Mouse (Mus musculus) kidney, adult 2 months (tissue): ENCODE measurements around the gene Fxyd2. TPM values are rescaled to one million over a fixed set of nuclear protein-coding genes. Genes with fewer than 3 reads are reported as not detected.

Source experiments
- DNase-seq: peaks from one replicate; pipeline ENCODE4 v3.0.0; 2021
- H3K27ac ChIP-seq: fragments of 200-500 bp; 2 replicates; pipeline ENCODE4 v1.5.1; 2012; ENCODE audit warnings: low read depth, low read length, control low read depth, inconsistent platforms; ENCODE audit not compliant: insufficient read depth
- H3K27me3 ChIP-seq: fragments of 200-500 bp; replicated peaks from 2 replicates; pipeline ENCODE4 v1.6.1; 2012; ENCODE audit warnings: mild to moderate bottlenecking, moderate library complexity, low read length, inconsistent platforms; ENCODE audit not compliant: control insufficient read depth, insufficient read depth
- H3K36me3 ChIP-seq: fragments of 200-500 bp; 2 replicates; pipeline ENCODE4 v1.6.1; 2012; ENCODE audit warnings: mild to moderate bottlenecking, moderate library complexity, low read length, inconsistent platforms; ENCODE audit not compliant: control insufficient read depth, insufficient read depth
- H3K4me1 ChIP-seq: fragments of 200-500 bp; 2 replicates; pipeline ENCODE4 v1.6.1; 2011; ENCODE audit warnings: low read length; ENCODE audit not compliant: control insufficient read depth, insufficient read depth
- H3K4me3 ChIP-seq: fragments of 200-500 bp; 2 replicates; pipeline ENCODE4 v1.5.1; 2011; ENCODE audit warnings: mild to moderate bottlenecking, low read depth, low read length, control low read depth; ENCODE audit not compliant: insufficient read depth
- CTCF ChIP-seq: fragments of 200-500 bp; conservative IDR thresholded peaks from 2 replicates; pipeline ENCODE4 v1.5.1; 2011; ENCODE audit warnings: low read depth, mild to moderate bottlenecking, control low read depth, low read length, moderate library complexity, mixed read lengths; ENCODE audit not compliant: insufficient read depth, insufficient read length
- POLR2A ChIP-seq: fragments of 200-500 bp; IDR thresholded peaks from one replicate; pipeline ENCODE4 v1.6.1; 2011; ENCODE audit warnings: low read depth, low read length, control low read depth
- WGBS: fragments of 180-500 bp; shearing (Covaris S2); methylation state at CpG from one replicate; pipeline ENCODE4 v1.1.7; 2018; 5-methylcytosine and 5-hydroxymethylcytosine counted together
- polyA plus RNA-seq: library from polyadenylated mRNA; depleted of rRNA; stranded (reverse); fragments of >200 nt; gene quantifications from 2 replicates; pipeline ENCODE4 v1.2.3, GENCODE M21; 2012

Gene Fxyd2
- polyA plus RNA-seq, 1 experiment: 8,923 TPM

GRCm38 (mm10) chr9:45412700-45413477 lies 13.4 kb downstream of the Fxyd2 start:
- no peak for DNase-seq
- Histone ChIP-seq H3K4me3 (no peak overlapping the region), H3K27ac (peak overlapping the region; percentile 91), H3K27me3 (no peaks in the 10 kb centered on the region), H3K36me3 (peaks cover 7% of the 10 kb centered on the region; the same call in 1 of the 2 replicates), H3K4me1 (peaks cover 28% of the 10 kb centered on the region; the same call in 1 of the 2 replicates)
- WGBS: 50% methylated on average over 4 of the region's 4 CpGs
- TF ChIP-seq POLR2A: peak; percentile 28
- TF ChIP-seq CTCF: no peak

- 36% methylated on average over 5 of the region's 5 CpGs for WGBS
- Histone ChIP-seq H3K27ac (peak overlapping the region; percentile 91), H3K36me3 (peaks cover 7% of the 10 kb centered on the region; the same call in 1 of the 2 replicates), H3K4me3 (no peak overlapping the region), H3K27me3 (no peaks in the 10 kb centered on the region), H3K4me1 (peaks cover 28% of the 10 kb centered on the region; the same call in 1 of the 2 replicates)
- peak; percentile 87 for DNase-seq
- TF ChIP-seq CTCF (peak; percentile 62; the same call in 1 of the 2 replicates), POLR2A (peak; percentile 19)
Measured at GRCm38 (mm10) chr9:45413478-45414140, 14.1 kb downstream of the Fxyd2 start.

DNA sequence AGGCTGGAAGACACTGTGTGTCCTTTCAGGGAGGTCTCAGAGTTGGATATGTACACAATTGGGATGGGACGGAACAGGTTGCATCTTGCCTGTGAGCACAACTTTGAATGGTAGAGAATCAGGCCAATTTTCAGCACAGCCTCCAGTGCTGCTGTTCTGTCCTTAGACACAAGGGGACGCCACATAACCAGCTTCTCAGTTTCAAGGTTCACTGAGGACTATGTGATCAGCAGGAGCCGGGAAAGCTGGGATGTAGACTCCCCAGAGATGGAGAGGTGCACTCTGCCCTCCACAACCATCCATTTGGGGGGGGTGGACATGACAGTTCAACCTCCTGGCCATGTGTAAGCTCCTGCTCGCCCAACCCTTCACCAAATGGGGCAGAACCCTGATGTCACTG lies 16.4 kb downstream of the Fxyd2 start:
- peak; percentile 54; the same call in 1 of the 2 replicates for TF ChIP-seq CTCF
- no peak for TF ChIP-seq POLR2A
- H3K4me1 ChIP-seq: peaks cover 27% of the 10 kb centered on the region; the same call in 1 of the 2 replicates
- no peak overlapping the region for H3K27ac ChIP-seq
- H3K36me3 ChIP-seq: peaks cover under 1% of the 10 kb centered on the region; the same call in 1 of the 2 replicates
- no peak for DNase-seq
- WGBS: 47% methylated on average over 4 of the region's 4 CpGs
- H3K27me3 ChIP-seq: no peaks in the 10 kb centered on the region
- H3K4me3 ChIP-seq: no peak overlapping the region

DNA sequence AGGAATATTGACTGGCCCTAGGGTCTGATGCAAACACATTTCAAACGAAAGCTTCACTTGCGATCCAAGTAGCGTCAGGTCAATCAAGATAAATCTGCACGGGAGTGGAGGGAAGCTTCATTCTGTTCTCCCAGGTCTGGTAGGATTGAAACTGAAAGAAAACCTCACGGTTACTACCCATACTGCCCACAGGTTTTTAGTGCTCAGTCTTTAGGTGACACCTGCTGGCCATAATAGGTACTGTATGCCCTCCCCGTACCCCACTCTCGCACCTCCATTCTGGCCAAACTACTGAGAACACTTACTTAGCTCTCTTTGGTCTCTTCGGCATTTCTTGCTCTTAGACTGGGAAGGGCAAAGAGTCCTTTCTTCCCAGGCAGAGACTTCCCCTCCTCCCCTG lies 17.8 kb downstream of the Fxyd2 start:
- DNase-seq: peak; percentile 72
- TF ChIP-seq POLR2A: no peak
- TF ChIP-seq CTCF: peak; percentile 82
- Histone ChIP-seq H3K27me3 (no peaks in the 10 kb centered on the region), H3K27ac (no peak overlapping the region), H3K4me1 (peaks cover 17% of the 10 kb centered on the region; the same call in 1 of the 2 replicates), H3K36me3 (no peaks in the 10 kb centered on the region), H3K4me3 (peak overlapping the region; percentile 39)
- WGBS: 11% methylated on average over 8 of the region's 8 CpGs

DNA sequence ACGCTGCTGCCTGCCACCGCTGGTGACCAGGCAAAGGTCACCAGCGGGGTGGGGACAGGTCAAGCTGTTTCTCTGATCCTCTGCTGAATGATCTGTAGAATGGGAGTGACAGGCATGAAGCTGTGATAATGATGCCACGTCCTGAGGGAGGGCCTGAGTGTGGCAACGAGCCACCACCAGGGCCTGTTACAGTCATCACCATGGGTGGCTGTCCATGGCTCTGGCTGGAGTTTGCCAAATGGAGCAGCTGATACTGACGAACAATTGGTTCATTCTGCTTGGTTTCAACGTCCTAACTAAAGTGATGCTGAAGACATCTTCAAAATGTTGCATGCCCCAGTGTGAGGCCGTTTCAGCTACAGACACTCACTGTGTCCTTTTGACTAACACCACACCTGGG lies 18.8 kb downstream of the Fxyd2 start:
- Histone ChIP-seq H3K27me3 (no peaks in the 10 kb centered on the region), H3K36me3 (no peaks in the 10 kb centered on the region), H3K27ac (no peak overlapping the region), H3K4me1 (peaks cover 9% of the 10 kb centered on the region; the same call in 1 of the 2 replicates), H3K4me3 (no peak overlapping the region)
- TF ChIP-seq CTCF: no peak
- TF ChIP-seq POLR2A: no peak
- no peak for DNase-seq
- 67% methylated on average over 8 of the region's 8 CpGs for WGBS

- Histone ChIP-seq H3K27me3 (no peaks in the 10 kb centered on the region), H3K4me3 (no peak overlapping the region), H3K27ac (no peak overlapping the region), H3K36me3 (no peaks in the 10 kb centered on the region), H3K4me1 (peaks cover 3% of the 10 kb centered on the region; the same call in 1 of the 2 replicates)
- WGBS: 68% methylated on average over 8 of the region's 8 CpGs
- no peak for DNase-seq
- peak; percentile 50 for TF ChIP-seq CTCF
- TF ChIP-seq POLR2A: no peak
Measured at GRCm38 (mm10) chr9:45421209-45421608, 21.7 kb downstream of the Fxyd2 start.

GRCm38 (mm10) chr9:45422761-45423298 lies 23.4 kb downstream of the Fxyd2 start:
- DNase-seq: no peak
- H3K27ac ChIP-seq: no peak overlapping the region
- H3K27me3 ChIP-seq: no peaks in the 10 kb centered on the region
- TF ChIP-seq POLR2A: no peak
- TF ChIP-seq CTCF: no peak
- no peaks in the 10 kb centered on the region for H3K4me1 ChIP-seq
- H3K4me3 ChIP-seq: no peak overlapping the region
- H3K36me3 ChIP-seq: no peaks in the 10 kb centered on the region
- 72% methylated on average over 7 of the region's 7 CpGs for WGBS
